Mouse (Mus musculus): ENCODE data around the gene Rnf38. TPM values are rescaled to one million over a fixed set of nuclear protein-coding genes. Genes with fewer than 3 reads are reported as not detected.

Gene Rnf38
- total and polyA plus RNA-seq, 3 experiments: 20.0 to 95.1 (median 22.9) TPM

GRCm38 (mm10) chr4:44152904-44153303 is 80.7 kb downstream of the Rnf38 start:
- peaks cover 14% of the 10 kb centered on the region for H3K4me1 ChIP-seq (ENCODE audit: insufficient read depth, low read depth, low read length)
- TF ChIP-seq POLR2AphosphoS5 (IDR thresholded peaks at IDR 0.05; ENCODE audit: insufficient replicate concordance, low read depth, low read length): no peak
- no peak for TF ChIP-seq TAL1 (conservative IDR thresholded peaks at IDR 0.05; ENCODE audit: low read depth, low read length)
- TF ChIP-seq GATA2 (IDR thresholded peaks at IDR 0.05; ENCODE audit: borderline replicate concordance, low read depth, low read length): no peak
- TF ChIP-seq CTCF (IDR thresholded peaks at IDR 0.05; ENCODE audit: low read depth, low read length): no peak
- TF ChIP-seq GATA1 (IDR thresholded peaks at IDR 0.05; ENCODE audit: borderline replicate concordance, low read length): no peak
- DNase-seq (ENCODE audit: low spot score) (no peak), ATAC-seq (ENCODE audit: extremely low read depth, insufficient number of reproducible peaks, low FRiP score, poor library complexity, severe bottlenecking) (no peak)
- peaks cover 59% of the 10 kb centered on the region for H3K36me3 ChIP-seq (replicated peaks)
- no peaks in the 10 kb centered on the region for H3K9me3 ChIP-seq (replicated peaks)
- no peaks in the 10 kb centered on the region for H3K27me3 ChIP-seq (ENCODE audit: insufficient read depth, low read length)
- no peak overlapping the region for H3K4me3 ChIP-seq (ENCODE audit: low read depth, low read length)

GRCm38 (mm10) chr4:44126805-44127204 is 106.8 kb downstream of the Rnf38 start:
- TF ChIP-seq CTCF (IDR thresholded peaks at IDR 0.05; ENCODE audit: low read depth, low read length) (no peak), GATA1 (IDR thresholded peaks at IDR 0.05; ENCODE audit: borderline replicate concordance, low read length) (no peak), GATA2 (IDR thresholded peaks at IDR 0.05; ENCODE audit: borderline replicate concordance, low read depth, low read length) (no peak), TAL1 (conservative IDR thresholded peaks at IDR 0.05; ENCODE audit: low read depth, low read length) (no peak), POLR2AphosphoS5 (IDR thresholded peaks at IDR 0.05; ENCODE audit: insufficient replicate concordance, low read depth, low read length) (no peak)
- ATAC-seq (ENCODE audit: extremely low read depth, insufficient number of reproducible peaks, low FRiP score, poor library complexity, severe bottlenecking) (no peak), DNase-seq (ENCODE audit: low spot score) (no peak)
- peaks cover 2% of the 10 kb centered on the region; the same call in 1 of the 2 replicates for H3K4me1 ChIP-seq (ENCODE audit: insufficient read depth, low read depth, low read length)
- H3K36me3 ChIP-seq (replicated peaks): peaks cover 62% of the 10 kb centered on the region
- no peaks in the 10 kb centered on the region for H3K27me3 ChIP-seq (ENCODE audit: insufficient read depth, low read length)
- H3K4me3 ChIP-seq (ENCODE audit: low read depth, low read length): no peak overlapping the region
- no peaks in the 10 kb centered on the region for H3K9me3 ChIP-seq (replicated peaks)

GRCm38 (mm10) chr4:44119410-44120201 is 114.0 kb downstream of the Rnf38 start:
- Histone ChIP-seq H3K36me3 (replicated peaks) (peaks cover under 1% of the 10 kb centered on the region), H3K4me1 (ENCODE audit: insufficient read depth, low read depth, low read length) (no peaks in the 10 kb centered on the region), H3K9me3 (replicated peaks) (no peaks in the 10 kb centered on the region), H3K4me3 (ENCODE audit: low read depth, low read length) (no peak overlapping the region), H3K27me3 (ENCODE audit: insufficient read depth, low read length) (peaks cover 26% of the 10 kb centered on the region)
- no peak for ATAC-seq (ENCODE audit: extremely low read depth, insufficient number of reproducible peaks, low FRiP score, poor library complexity, severe bottlenecking)
- TF ChIP-seq GATA2 (IDR thresholded peaks at IDR 0.05; ENCODE audit: borderline replicate concordance, low read depth, low read length) (no peak), GATA1 (IDR thresholded peaks at IDR 0.05; ENCODE audit: borderline replicate concordance, low read length) (no peak), TAL1 (conservative IDR thresholded peaks at IDR 0.05; ENCODE audit: low read depth, low read length) (no peak), CTCF (IDR thresholded peaks at IDR 0.05; ENCODE audit: low read depth, low read length) (no peak), POLR2AphosphoS5 (IDR thresholded peaks at IDR 0.05; ENCODE audit: insufficient replicate concordance, low read depth, low read length) (no peak)
- DNase-seq (ENCODE audit: low spot score): peak; percentile 14

GRCm38 (mm10) chr4:44115046-44115445 is 118.5 kb downstream of the Rnf38 start:
- H3K4me3 ChIP-seq (ENCODE audit: low read depth, low read length): no peak overlapping the region
- H3K36me3 ChIP-seq (replicated peaks): no peaks in the 10 kb centered on the region
- no peak for TF ChIP-seq TAL1 (conservative IDR thresholded peaks at IDR 0.05; ENCODE audit: low read depth, low read length)
- no peak for TF ChIP-seq GATA2 (IDR thresholded peaks at IDR 0.05; ENCODE audit: borderline replicate concordance, low read depth, low read length)
- TF ChIP-seq CTCF (IDR thresholded peaks at IDR 0.05; ENCODE audit: low read depth, low read length): no peak
- TF ChIP-seq GATA1 (IDR thresholded peaks at IDR 0.05; ENCODE audit: borderline replicate concordance, low read length): no peak
- no peak for TF ChIP-seq POLR2AphosphoS5 (IDR thresholded peaks at IDR 0.05; ENCODE audit: insufficient replicate concordance, low read depth, low read length)
- no peaks in the 10 kb centered on the region for H3K4me1 ChIP-seq (ENCODE audit: insufficient read depth, low read depth, low read length)
- DNase-seq (ENCODE audit: low spot score) (no peak), ATAC-seq (ENCODE audit: extremely low read depth, insufficient number of reproducible peaks, low FRiP score, poor library complexity, severe bottlenecking) (no peak)
- no peaks in the 10 kb centered on the region for H3K9me3 ChIP-seq (replicated peaks)
- peaks cover 47% of the 10 kb centered on the region for H3K27me3 ChIP-seq (ENCODE audit: insufficient read depth, low read length)

- TF ChIP-seq GATA2 (IDR thresholded peaks at IDR 0.05; ENCODE audit: borderline replicate concordance, low read depth, low read length) (no peak), TAL1 (conservative IDR thresholded peaks at IDR 0.05; ENCODE audit: low read depth, low read length) (no peak), CTCF (IDR thresholded peaks at IDR 0.05; ENCODE audit: low read depth, low read length) (no peak), POLR2AphosphoS5 (IDR thresholded peaks at IDR 0.05; ENCODE audit: insufficient replicate concordance, low read depth, low read length) (no peak), GATA1 (IDR thresholded peaks at IDR 0.05; ENCODE audit: borderline replicate concordance, low read length) (no peak)
- Histone ChIP-seq H3K4me1 (ENCODE audit: insufficient read depth, low read depth, low read length) (no peaks in the 10 kb centered on the region), H3K4me3 (ENCODE audit: low read depth, low read length) (no peak overlapping the region), H3K9me3 (replicated peaks) (no peaks in the 10 kb centered on the region), H3K27me3 (ENCODE audit: insufficient read depth, low read length) (peaks cover 51% of the 10 kb centered on the region), H3K36me3 (replicated peaks) (no peaks in the 10 kb centered on the region)
- ATAC-seq (ENCODE audit: extremely low read depth, insufficient number of reproducible peaks, low FRiP score, poor library complexity, severe bottlenecking) (no peak), DNase-seq (ENCODE audit: low spot score) (no peak)
Observed at GRCm38 (mm10) chr4:44113393-44114138, 120.0 kb downstream of the Rnf38 start.

GRCm38 (mm10) chr4:44112741-44113140 is 120.8 kb downstream of the Rnf38 start:
- Histone ChIP-seq H3K4me1 (ENCODE audit: insufficient read depth, low read depth, low read length) (no peaks in the 10 kb centered on the region), H3K36me3 (replicated peaks) (no peaks in the 10 kb centered on the region), H3K27me3 (ENCODE audit: insufficient read depth, low read length) (peaks cover 55% of the 10 kb centered on the region), H3K9me3 (replicated peaks) (no peaks in the 10 kb centered on the region), H3K4me3 (ENCODE audit: low read depth, low read length) (no peak overlapping the region)
- no peak for TF ChIP-seq GATA2 (IDR thresholded peaks at IDR 0.05; ENCODE audit: borderline replicate concordance, low read depth, low read length)
- no peak for TF ChIP-seq TAL1 (conservative IDR thresholded peaks at IDR 0.05; ENCODE audit: low read depth, low read length)
- no peak for TF ChIP-seq CTCF (IDR thresholded peaks at IDR 0.05; ENCODE audit: low read depth, low read length)
- TF ChIP-seq POLR2AphosphoS5 (IDR thresholded peaks at IDR 0.05; ENCODE audit: insufficient replicate concordance, low read depth, low read length): no peak
- no peak for TF ChIP-seq GATA1 (IDR thresholded peaks at IDR 0.05; ENCODE audit: borderline replicate concordance, low read length)
- no peak for ATAC-seq (ENCODE audit: extremely low read depth, insufficient number of reproducible peaks, low FRiP score, poor library complexity, severe bottlenecking)
- no peak for DNase-seq (ENCODE audit: low spot score)
